ENCODE assay signal across 8 mouse cellular contexts in genomic region chr4:106841303-106841702, GRCm38 (mm10). TPM values are rescaled to one million over a fixed set of nuclear protein-coding genes. Genes with fewer than 3 reads are reported as not detected.
DNase-seq lines count a peak whose midpoint lies in the region; ATAC-seq lines count a peak whose summit lies in the region.

No protein-coding gene starts in this region.

- H3K9me3 ChIP-seq in heart, embryonic 16.5 days (replicated peaks; ENCODE audit: control insufficient read depth, low read length): no peaks in the 10 kb centered on the region
- H3K9me3 ChIP-seq in hindbrain, embryonic 12.5 days (replicated peaks): no peaks in the 10 kb centered on the region
- no peaks in the 10 kb centered on the region for H3K9me3 ChIP-seq in midbrain, embryonic 16.5 days (replicated peaks; ENCODE audit: control insufficient read depth, low read length, poor library complexity, severe bottlenecking)

- no peak for ATAC-seq in heart, embryonic 16.5 days (replicated peaks; ENCODE audit: extremely low read depth, insufficient read depth, low FRiP score)
- ATAC-seq in hindbrain, embryonic 12.5 days (ENCODE audit: low FRiP score): no peak
- no peak for ATAC-seq in midbrain, embryonic 16.5 days
- no peak for ATAC-seq in megakaryocyte, adult 5-6 weeks (ENCODE audit: poor library complexity, severe bottlenecking)
- no peak for ATAC-seq in monocyte, adult 5-6 weeks (replicated peaks; ENCODE audit: insufficient number of reproducible peaks, low FRiP score, low TSS enrichment, poor library complexity, severe bottlenecking)

- H3K4me3 ChIP-seq in heart, embryonic 16.5 days (ENCODE audit: low read length): no peak overlapping the region
- no peak overlapping the region for H3K4me3 ChIP-seq in hindbrain, embryonic 12.5 days
- no peak overlapping the region for H3K4me3 ChIP-seq in midbrain, embryonic 16.5 days (ENCODE audit: low read depth, low read length)

- no peaks in the 10 kb centered on the region for H3K36me3 ChIP-seq in heart, embryonic 16.5 days (ENCODE audit: control insufficient read depth, insufficient read depth)
- no peaks in the 10 kb centered on the region for H3K36me3 ChIP-seq in hindbrain, embryonic 12.5 days
- no peaks in the 10 kb centered on the region for H3K36me3 ChIP-seq in midbrain, embryonic 16.5 days (ENCODE audit: control insufficient read depth, insufficient read depth, low read length)

- 31% methylated on average over 7 of the region's 7 CpGs for WGBS in heart, embryonic 16.5 days
- 20% methylated on average over 7 of the region's 7 CpGs for WGBS in hindbrain, embryonic 12.5 days
- 9% methylated on average over 7 of the region's 7 CpGs for WGBS in midbrain, embryonic 16.5 days

- no peaks in the 10 kb centered on the region for H3K27me3 ChIP-seq in heart, embryonic 16.5 days (ENCODE audit: control insufficient read depth, insufficient read depth, low read length)
- 0 out of 2 replicates have a peak, but pooled peaks cover 2% of the 10 kb centered on the region for H3K27me3 ChIP-seq in hindbrain, embryonic 12.5 days
- no peaks in the 10 kb centered on the region for H3K27me3 ChIP-seq in midbrain, embryonic 16.5 days (ENCODE audit: control insufficient read depth, insufficient read depth, low read depth, low read length)

- peak overlapping the region; percentile 48; the same call in 1 of the 2 replicates for H3K9ac ChIP-seq in heart, embryonic 16.5 days (ENCODE audit: low read length)
- H3K9ac ChIP-seq in hindbrain, embryonic 12.5 days: no peak overlapping the region
- peak overlapping the region; percentile 50 for H3K9ac ChIP-seq in midbrain, embryonic 16.5 days (ENCODE audit: low read depth, low read length)

- H3K4me2 ChIP-seq in heart, embryonic 16.5 days (ENCODE audit: low read depth, low read length): peak overlapping the region; percentile 4; the same call in 1 of the 2 replicates
- H3K4me2 ChIP-seq in hindbrain, embryonic 12.5 days (replicated peaks): peak overlapping the region; percentile 8; the same call in 1 of the 2 replicates
- peak overlapping the region; percentile 100 for H3K4me2 ChIP-seq in midbrain, embryonic 16.5 days (ENCODE audit: low read length)

- peaks cover 29% of the 10 kb centered on the region for H3K4me1 ChIP-seq in heart, embryonic 16.5 days (ENCODE audit: control insufficient read depth, insufficient read depth, low read length)
- H3K4me1 ChIP-seq in hindbrain, embryonic 12.5 days: peaks cover 54% of the 10 kb centered on the region
- H3K4me1 ChIP-seq in midbrain, embryonic 16.5 days (ENCODE audit: control insufficient read depth, insufficient read depth, low read length): peaks cover 40% of the 10 kb centered on the region

- DNase-seq in heart, adult 18-20 months: no peak
- peak; percentile 53 for DNase-seq in NIH3T3 (ENCODE audit: low read depth)
- no peak for DNase-seq in layer of hippocampus, adult 9-11 months

- peak overlapping the region; percentile 40 for H3K27ac ChIP-seq in heart, embryonic 16.5 days (ENCODE audit: low read length)
- H3K27ac ChIP-seq in hindbrain, embryonic 12.5 days: peak overlapping the region; percentile 100
- peak overlapping the region; percentile 98 for H3K27ac ChIP-seq in midbrain, embryonic 16.5 days (ENCODE audit: low read length)

RNA-seq across cellular contexts. Expression of gene Acot11, which starts 36.5 kb away (rescaled TPM):
- polyA plus RNA-seq in heart, embryonic 16.5 days (2015; fragmentation: Nextera tagmentation; extraction: Ambion mirVana): 7.9 and 8.1 TPM in 2 replicates
- total RNA-seq in heart, adult 18-20 months (2021): 10 to 100 TPM; 24.2 to 38.0 TPM
- polyA plus RNA-seq in hindbrain, embryonic 12.5 days (2016; fragmentation: Nextera tagmentation; extraction: Ambion mirVana): 2.4 TPM in 2 replicates
- polyA plus RNA-seq in midbrain, embryonic 16.5 days (2015; fragmentation: Nextera tagmentation; extraction: Ambion mirVana): 1.9 and 2.2 TPM in 2 replicates
- 10.6 and 11.9 TPM in 2 replicates for total RNA-seq in megakaryocyte, adult 5-6 weeks (2015)
- total RNA-seq in megakaryocyte, adult 5-6 weeks (2017): 9.6 and 10.9 TPM in 2 replicates
- total RNA-seq in monocyte, adult 5-6 weeks (2017): 6.8 to 11.0 TPM (median 8.8 TPM) in 3 replicates

Comparison
In these comparisons a context has a peak if more than half of its experiments do, and no peak if none do; other contexts are left out.
1. H3K27ac ChIP-seq: peak in every context shown above with its lines; median percentile 100 in hindbrain, embryonic 12.5 days; 98 in midbrain, embryonic 16.5 days; 40 in heart, embryonic 16.5 days.
2. H3K4me2 ChIP-seq: peak in every context shown above with its lines; median percentile 100 in midbrain, embryonic 16.5 days; 8 in hindbrain, embryonic 12.5 days; 4 in heart, embryonic 16.5 days.